Mouse (Mus musculus) brown adipose tissue, adult 24 weeks (tissue): Measurements from ENCODE around the gene Add2. TPM values are rescaled to one million over a fixed set of nuclear protein-coding genes. Genes with fewer than 3 reads are reported as not detected.

ENCODE experiments used
- H3K27ac ChIP-seq: fragments of 200-500 bp; replicated peaks from 2 replicates; pipeline ENCODE4 v1.5.1; 2012; ENCODE audit warnings: low read depth, mild to moderate bottlenecking, low read length
- H3K4me1 ChIP-seq: fragments of 200-500 bp; 2 replicates; pipeline ENCODE4 v1.6.1; 2012; ENCODE audit warnings: low read length, mixed read lengths; ENCODE audit not compliant: control insufficient read depth, insufficient read depth, insufficient read length
- H3K4me3 ChIP-seq: fragments of 200-500 bp; 2 replicates; pipeline ENCODE4 v1.5.1; 2012; ENCODE audit warnings: low read depth, mild to moderate bottlenecking, low read length, moderate library complexity; ENCODE audit not compliant: insufficient read depth
- polyA plus RNA-seq: library from polyadenylated mRNA; stranded (reverse); fragments of >200 nt; gene quantifications from 2 replicates; pipeline ENCODE4 v1.2.4, GENCODE M21; 2012; ENCODE audit not compliant: missing spikeins, insufficient read depth, insufficient read length

Add2 gene
- polyA plus RNA-seq, 1 experiment = not detected

DNA sequence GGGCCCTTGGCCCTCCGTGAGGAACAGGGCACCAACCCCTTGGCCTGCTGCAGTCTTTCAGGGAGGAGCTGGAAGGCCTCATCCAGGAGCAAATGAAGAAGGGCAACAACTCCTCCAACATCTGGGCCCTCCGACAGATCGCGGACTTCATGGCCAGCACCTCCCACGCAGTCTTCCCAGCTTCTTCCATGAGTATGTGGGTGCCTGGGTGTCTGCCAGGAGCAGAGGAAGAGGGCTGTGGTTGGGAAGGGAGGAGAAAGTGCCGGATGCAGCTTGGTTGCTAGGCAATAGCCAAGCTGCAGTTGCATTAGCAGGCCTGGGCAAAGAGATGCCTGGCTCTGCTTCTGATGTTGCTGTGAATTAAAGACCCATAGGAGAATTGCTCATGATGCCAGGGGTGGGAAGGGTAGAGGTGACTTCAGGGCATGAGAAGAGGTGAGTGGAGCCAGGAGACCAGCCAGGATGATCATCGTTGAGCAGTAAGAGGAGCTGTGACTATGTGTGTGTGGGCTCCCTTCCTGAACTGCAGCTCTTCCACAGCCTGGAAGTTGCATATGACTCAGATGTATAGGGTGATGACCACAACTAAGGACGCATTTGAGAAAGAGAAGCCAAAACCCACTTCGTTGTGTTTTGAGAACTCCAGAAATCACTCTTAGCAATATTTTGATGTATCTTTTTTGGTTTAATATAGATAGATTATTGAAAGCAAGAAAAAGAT lies 58.5 kb downstream of the Add2 start:
- Histone ChIP-seq H3K27ac (no peak overlapping the region), H3K4me3 (no peak overlapping the region), H3K4me1 (no peaks in the 10 kb centered on the region)

DNA sequence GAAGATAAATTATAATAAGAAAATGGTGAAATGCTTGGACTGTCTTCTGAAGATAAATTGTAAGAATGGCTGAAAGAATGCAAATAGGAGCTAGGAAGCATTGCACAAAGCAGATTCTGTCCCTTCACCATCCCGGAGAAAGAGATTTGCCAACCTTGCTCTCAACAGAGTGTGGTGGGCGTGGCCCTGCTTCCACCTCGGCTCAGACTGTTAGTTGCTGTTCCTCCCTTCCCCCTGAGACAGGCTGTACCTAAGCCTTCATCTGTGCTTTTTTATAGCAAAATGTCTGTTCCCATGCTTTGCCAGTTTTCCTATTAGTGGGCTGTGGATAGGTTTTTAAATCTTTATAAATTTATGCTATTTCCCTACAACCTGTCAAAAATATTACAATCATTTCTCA lies 59.3 kb downstream of the Add2 start:
- Histone ChIP-seq H3K27ac (no peak overlapping the region), H3K4me3 (no peak overlapping the region), H3K4me1 (no peaks in the 10 kb centered on the region)

DNA sequence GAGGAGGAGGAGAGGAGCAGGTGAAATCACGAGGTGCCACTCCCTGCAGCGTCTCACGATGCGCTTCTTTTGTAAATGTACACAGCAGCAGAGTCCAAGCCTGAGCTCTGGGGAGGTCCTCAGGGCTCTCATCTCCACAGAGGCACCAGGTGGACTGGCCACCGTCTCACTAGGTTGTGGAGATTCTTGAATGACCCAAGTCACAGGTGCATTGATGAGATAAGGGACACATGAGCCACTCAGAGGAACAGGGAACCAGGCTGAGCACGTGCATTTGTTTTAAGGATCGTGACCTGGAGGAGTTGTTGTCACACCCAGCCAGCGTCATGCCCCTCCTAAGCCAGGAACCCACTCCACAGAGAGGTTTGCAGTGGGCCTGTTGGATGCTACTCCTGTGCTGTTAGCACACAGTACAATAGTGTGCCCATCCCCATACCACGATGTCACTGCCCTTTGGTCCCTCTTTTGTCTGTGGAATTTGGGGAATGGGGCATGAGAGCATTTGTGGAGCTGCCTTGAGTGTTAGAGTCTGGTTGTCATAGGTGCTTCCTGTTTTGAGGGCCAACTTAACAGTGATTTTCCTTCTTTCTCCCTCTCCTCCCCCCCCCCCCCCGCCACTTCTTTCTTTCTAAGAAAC lies 65.8 kb downstream of the Add2 start:
- H3K4me3 ChIP-seq = no peak overlapping the region
- no peaks in the 10 kb centered on the region for H3K4me1 ChIP-seq
- H3K27ac ChIP-seq = no peak overlapping the region

DNA sequence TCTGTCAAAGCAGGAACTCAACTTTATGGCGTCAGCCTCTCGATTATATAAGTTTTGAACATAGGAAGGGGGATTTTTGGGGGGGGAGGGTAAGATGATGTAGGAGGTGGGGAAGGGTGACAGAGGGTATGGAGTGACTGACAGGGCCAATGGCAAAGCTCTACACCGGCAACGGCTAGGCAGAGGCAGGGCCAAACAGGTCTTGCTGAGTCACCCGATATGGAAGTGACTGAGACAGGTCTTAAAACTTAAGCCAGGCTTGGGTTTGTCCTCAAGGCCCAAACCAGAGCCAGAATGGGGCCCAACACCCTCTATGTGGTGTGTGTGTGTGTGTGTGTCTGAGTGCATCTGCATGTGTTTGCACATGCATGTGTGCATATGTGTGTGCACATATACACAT lies 67.0 kb downstream of the Add2 start:
- Histone ChIP-seq H3K4me3 (no peak overlapping the region), H3K27ac (no peak overlapping the region), H3K4me1 (no peaks in the 10 kb centered on the region)

DNA sequence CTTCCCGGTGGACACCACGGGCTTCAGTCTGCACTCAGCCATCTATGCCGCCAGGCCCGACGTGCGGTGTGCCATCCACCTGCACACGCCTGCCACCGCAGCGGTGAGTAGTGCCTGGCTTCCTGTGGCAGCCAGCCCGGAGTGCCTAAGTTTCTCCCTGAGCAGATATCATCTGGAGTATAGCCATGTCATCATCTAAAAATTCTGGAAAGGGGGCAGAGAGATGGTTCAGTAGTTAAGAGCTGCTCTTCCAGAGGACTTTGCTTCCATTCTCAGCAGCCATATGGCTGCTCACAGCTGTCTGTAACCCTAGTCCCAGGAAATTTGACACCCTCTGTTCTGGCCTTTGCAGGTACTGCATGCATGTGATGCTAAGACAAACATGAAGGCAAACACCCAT lies 68.3 kb downstream of the Add2 start:
- Histone ChIP-seq H3K27ac (no peak overlapping the region), H3K4me3 (no peak overlapping the region), H3K4me1 (no peaks in the 10 kb centered on the region)

DNA sequence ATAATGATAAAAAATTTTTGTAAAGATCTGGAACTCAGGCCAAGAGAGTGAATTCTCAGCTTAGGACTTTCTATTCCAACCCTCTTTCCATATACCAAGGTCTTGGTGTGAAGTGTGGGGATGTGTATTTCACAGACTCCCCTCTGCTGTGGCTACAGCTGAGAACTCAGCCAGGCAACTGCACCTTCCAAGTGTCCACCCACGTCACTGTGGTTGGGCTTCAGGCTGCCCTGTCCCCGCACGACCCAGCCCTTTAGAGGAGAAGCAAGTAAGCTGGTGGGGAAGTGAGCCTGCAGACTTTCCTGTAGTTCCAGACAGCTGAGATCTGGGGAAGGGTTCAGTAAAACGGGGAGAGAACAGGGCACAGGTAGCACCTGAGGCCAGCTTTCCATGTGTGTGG lies 68.7 kb downstream of the Add2 start:
- Histone ChIP-seq H3K27ac (no peak overlapping the region), H3K4me1 (no peaks in the 10 kb centered on the region), H3K4me3 (no peak overlapping the region)

DNA sequence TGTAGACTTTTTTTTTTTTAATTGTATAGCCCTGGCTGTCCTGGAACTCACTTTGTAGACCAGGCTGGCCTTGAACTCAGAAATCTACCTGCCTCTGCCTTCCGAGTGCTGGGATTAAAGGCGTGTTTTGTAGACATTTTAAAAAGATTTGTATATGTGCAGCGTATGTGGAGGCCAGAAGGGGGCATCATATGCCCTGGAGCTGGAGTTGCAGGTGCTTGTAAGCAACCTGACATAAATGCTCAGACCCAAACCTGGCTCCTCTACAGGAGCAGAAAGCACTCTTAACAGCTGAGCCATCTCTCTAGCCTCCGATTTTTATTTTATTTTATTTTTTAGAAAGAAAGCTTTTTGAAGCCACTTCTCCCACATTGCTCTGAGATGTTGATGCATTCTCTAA lies 70.5 kb downstream of the Add2 start:
- no peak overlapping the region for H3K4me3 ChIP-seq
- H3K4me1 ChIP-seq = no peaks in the 10 kb centered on the region
- no peak overlapping the region for H3K27ac ChIP-seq

DNA sequence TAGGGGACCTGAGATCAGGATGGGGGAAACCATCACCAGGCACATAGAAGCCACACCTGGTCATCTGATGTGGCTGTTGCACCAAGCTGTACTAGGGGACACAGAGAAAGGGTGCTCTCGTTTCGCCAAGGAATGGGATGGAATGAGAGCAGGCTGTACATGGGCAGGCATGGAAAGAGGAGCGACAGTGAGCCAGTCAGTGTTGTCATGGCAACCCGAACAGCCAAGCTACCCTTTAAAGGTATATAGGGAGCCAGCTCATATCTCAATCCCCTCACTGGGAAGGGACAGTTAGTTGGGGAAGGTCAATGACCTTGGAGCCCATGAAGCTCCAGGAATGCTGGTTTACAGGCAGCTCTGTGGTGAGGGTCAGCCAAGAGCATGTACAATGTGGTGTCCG lies 73.0 kb downstream of the Add2 start:
- H3K4me1 ChIP-seq = no peaks in the 10 kb centered on the region
- no peak overlapping the region for H3K4me3 ChIP-seq
- no peak overlapping the region for H3K27ac ChIP-seq

DNA sequence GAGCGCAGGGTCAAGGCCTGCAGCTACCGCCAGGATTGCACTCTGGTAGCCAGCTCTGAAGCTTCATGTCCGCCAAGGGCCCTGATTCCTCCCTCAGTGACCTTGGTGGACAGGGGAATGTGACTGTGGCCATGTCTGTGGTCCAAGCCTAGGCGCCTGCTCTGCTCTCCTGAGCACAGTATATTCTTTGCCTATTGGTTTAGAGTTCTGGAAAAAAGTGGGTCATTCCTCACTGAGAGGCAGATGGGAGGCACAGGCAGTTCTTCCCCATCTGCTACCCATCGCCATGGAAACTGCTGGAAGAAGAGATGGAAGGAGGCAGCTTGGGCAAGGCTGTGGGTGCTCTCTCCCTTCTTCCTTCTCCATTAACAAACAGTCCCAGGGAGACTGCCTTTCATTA lies 74.4 kb downstream of the Add2 start:
- Histone ChIP-seq H3K4me1 (no peaks in the 10 kb centered on the region), H3K4me3 (no peak overlapping the region), H3K27ac (no peak overlapping the region)

DNA sequence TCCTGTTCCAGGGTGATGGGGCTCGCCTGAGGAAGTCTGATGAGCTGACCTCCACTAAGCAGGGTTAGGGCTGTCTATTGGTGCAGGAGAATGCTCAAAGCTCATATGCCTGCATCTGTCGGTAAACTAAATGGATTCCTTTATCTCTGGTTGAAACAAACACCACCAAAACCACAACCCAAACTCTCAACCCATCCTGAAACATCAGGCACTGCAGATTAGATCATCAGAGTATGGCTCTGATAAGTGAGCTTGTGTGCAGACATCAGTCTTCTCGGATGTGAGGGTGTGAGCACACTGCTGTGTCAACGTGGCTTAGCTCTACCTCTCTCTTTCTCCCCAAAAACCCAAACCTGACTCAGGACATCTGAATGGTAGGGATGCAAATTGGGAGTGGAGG lies 75.1 kb downstream of the Add2 start:
- Histone ChIP-seq H3K4me3 (no peak overlapping the region), H3K4me1 (no peaks in the 10 kb centered on the region), H3K27ac (no peak overlapping the region)

DNA sequence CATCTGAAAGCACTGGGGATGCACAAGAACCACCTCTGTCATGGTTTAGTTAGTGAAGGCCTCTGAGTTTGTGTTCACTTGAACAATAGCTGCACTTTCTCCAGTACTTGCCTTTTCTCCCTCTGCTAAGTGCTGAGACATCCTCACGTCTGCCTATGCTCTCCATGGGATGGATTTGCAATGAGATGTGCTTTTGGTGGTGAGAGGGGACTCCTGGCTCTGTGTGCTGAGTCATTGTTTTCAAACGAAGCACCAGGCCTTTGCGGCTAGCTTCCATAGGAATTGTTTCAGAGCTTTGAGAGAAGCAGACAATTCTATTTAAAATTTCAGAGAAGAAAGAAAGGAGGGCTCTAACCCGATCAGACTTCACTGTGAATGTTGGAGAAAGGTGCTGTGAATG lies 76.2 kb downstream of the Add2 start:
- H3K4me3 ChIP-seq = no peak overlapping the region
- no peaks in the 10 kb centered on the region for H3K4me1 ChIP-seq
- H3K27ac ChIP-seq = no peak overlapping the region

DNA sequence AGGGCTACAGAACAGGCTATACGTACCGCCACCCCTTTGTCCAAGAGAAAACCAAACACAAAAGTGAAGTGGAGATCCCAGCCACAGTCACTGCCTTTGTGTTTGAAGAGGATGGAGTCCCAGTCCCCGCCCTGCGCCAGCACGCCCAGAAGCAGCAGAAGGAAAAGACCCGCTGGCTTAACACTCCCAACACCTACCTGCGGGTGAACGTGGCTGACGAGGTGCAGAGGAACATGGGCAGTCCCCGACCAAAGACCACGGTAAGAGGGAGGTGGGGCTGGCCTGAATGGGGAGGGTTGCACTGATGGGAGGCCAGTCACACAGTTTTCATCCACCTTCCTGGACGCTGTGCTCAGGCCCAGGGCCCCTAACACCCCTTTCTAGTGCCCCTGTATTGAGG lies 77.6 kb downstream of the Add2 start:
- no peak overlapping the region for H3K27ac ChIP-seq
- H3K4me1 ChIP-seq = no peaks in the 10 kb centered on the region
- no peak overlapping the region for H3K4me3 ChIP-seq

DNA sequence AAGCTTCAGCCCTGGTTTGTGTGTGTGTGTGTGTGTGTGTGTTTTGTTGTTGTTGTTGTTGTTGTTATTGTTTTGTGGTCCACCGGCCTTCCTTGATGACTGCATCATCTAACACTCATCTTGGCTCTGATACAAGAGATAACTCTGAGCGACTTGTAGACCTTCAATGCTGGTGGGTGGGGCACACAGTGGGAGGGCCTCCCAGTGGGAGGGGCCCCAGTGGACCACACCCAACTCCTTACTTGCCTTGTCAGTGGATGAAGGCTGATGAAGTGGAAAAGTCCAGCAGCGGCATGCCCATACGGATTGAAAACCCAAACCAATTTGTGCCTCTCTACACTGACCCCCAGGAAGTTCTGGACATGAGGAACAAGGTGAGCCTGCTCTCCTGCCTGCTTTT lies 78.6 kb downstream of the Add2 start:
- no peak overlapping the region for H3K27ac ChIP-seq
- no peaks in the 10 kb centered on the region for H3K4me1 ChIP-seq

DNA sequence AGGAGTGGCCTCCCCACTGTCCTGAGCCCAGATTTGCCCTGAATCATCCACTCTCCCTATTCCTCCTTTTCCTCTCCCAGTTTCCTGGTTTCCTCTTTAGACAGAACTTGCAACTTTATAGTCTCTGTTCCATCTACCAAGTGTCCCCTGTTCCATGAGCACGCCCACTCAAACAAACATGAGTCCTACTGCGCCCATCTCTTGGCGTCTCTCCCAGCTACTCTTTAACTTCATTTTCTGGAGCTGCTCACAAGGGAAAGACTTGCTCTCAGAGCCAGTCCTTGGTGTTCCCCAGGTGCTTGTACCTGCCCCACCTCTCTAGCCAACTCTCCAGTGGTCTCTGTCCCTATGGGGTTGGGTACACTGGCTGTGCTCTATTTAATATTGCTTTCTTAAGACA lies 87.4 kb downstream of the Add2 start:
- Histone ChIP-seq H3K4me1 (no peaks in the 10 kb centered on the region), H3K4me3 (no peak overlapping the region), H3K27ac (no peak overlapping the region)

More for the DNA sequence above, 78.6 kb downstream of the Add2 start:
- no peak overlapping the region for H3K4me3 ChIP-seq

DNA sequence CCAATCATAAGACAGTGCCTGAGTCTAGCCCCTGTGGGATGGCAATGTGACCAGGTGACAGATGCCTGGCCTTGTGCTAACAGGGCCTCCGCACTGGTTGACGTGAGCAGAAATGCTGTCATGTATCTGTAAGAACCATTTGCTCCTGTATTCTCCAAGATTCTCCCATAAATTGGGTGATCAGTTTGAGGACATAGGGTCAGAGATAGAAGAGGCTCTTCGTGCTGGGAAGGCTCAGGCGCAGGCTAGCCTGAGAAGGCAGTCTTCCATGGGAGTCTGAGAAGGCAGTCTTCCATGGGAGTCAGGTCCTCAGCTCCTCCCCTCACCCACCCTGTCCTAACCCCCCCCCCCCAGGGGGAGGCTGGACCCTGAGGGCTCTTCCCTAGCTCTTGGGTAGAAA lies 94.6 kb downstream of the Add2 start:
- no peaks in the 10 kb centered on the region for H3K4me1 ChIP-seq
- no peak overlapping the region for H3K27ac ChIP-seq
- no peak overlapping the region for H3K4me3 ChIP-seq

DNA sequence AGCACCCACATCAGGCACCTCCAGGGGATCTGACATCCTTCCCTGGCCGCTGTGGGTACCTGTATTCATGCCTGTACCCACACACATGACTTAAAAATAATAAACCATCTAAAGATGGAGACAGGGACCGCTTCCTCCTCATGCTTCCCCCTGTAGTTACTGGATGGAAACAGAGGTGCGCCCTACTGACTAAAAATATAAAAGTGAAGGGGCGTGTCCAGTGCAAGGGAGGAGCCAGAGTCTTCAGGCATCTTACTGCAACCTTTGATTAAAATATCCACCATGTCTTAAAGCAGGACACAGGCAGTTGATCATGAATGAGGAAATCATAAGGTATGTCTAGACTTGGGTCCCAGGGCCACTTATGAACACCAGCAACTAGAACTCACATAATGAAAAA lies 97.3 kb downstream of the Add2 start:
- H3K27ac ChIP-seq = no peak overlapping the region
- H3K4me1 ChIP-seq = no peaks in the 10 kb centered on the region
- no peak overlapping the region for H3K4me3 ChIP-seq
